Mouse (Mus musculus): ENCODE data around the gene Il10rb. TPM values are rescaled to one million over a fixed set of nuclear protein-coding genes. Genes with fewer than 3 reads are reported as not detected.
A peak's percentile ranks its signal among the peaks of the same experiment; 100 is the strongest.

Il10rb gene
- polyA plus RNA-seq, 1 experiment from 2014 or later = 9.3 TPM

GRCm38 (mm10) chr16:91378991-91379390, 27.0 kb upstream of the Il10rb start:
- Histone ChIP-seq H3K4me1 (ENCODE audit: control insufficient read depth, insufficient read depth, low read length) (no peaks in the 10 kb centered on the region), H3K9me3 (ENCODE audit: control insufficient read depth, low read length) (no peaks in the 10 kb centered on the region), H3K27ac (replicated peaks; ENCODE audit: low read depth, low read length) (peak overlapping the region; percentile 39), H3K4me2 (ENCODE audit: low read length) (no peak overlapping the region), H3K36me3 (ENCODE audit: control insufficient read depth, insufficient read depth, low read length) (0 out of 2 replicates have a peak, but pooled peaks cover 5% of the 10 kb centered on the region), H3K9ac (replicated peaks; ENCODE audit: low read length) (no peak overlapping the region), H3K27me3 (ENCODE audit: control insufficient read depth, insufficient read depth, low read length) (no peaks in the 10 kb centered on the region), H3K4me3 (replicated peaks; ENCODE audit: low read depth, low read length) (no peak overlapping the region)
- peak; percentile 19 for DNase-seq
- ATAC-seq (ENCODE audit: low FRiP score, low TSS enrichment) = peak; percentile 55; the same call in 1 of the 2 replicates
- 29% methylated on average over 9 of the region's 9 CpGs for WGBS

GRCm38 (mm10) chr16:91379412-91379811, 26.6 kb upstream of the Il10rb start:
- H3K9me3 ChIP-seq (ENCODE audit: control insufficient read depth, low read length) = no peaks in the 10 kb centered on the region
- no peak overlapping the region for H3K9ac ChIP-seq (replicated peaks; ENCODE audit: low read length)
- no peaks in the 10 kb centered on the region for H3K4me1 ChIP-seq (ENCODE audit: control insufficient read depth, insufficient read depth, low read length)
- peak overlapping the region; percentile 39 for H3K27ac ChIP-seq (replicated peaks; ENCODE audit: low read depth, low read length)
- WGBS = 52% methylated on average over 3 of the region's 3 CpGs
- no peaks in the 10 kb centered on the region for H3K27me3 ChIP-seq (ENCODE audit: control insufficient read depth, insufficient read depth, low read length)
- DNase-seq = peak; percentile 17
- no peak for ATAC-seq (ENCODE audit: low FRiP score, low TSS enrichment)
- H3K36me3 ChIP-seq (ENCODE audit: control insufficient read depth, insufficient read depth, low read length) = 0 out of 2 replicates have a peak, but pooled peaks cover 6% of the 10 kb centered on the region
- no peak overlapping the region for H3K4me3 ChIP-seq (replicated peaks; ENCODE audit: low read depth, low read length)
- no peak overlapping the region for H3K4me2 ChIP-seq (ENCODE audit: low read length)

- Histone ChIP-seq H3K9me3 (ENCODE audit: control insufficient read depth, low read length) (no peaks in the 10 kb centered on the region), H3K4me1 (ENCODE audit: control insufficient read depth, insufficient read depth, low read length) (no peaks in the 10 kb centered on the region), H3K27me3 (ENCODE audit: control insufficient read depth, insufficient read depth, low read length) (no peaks in the 10 kb centered on the region), H3K4me3 (replicated peaks; ENCODE audit: low read depth, low read length) (no peak overlapping the region), H3K9ac (replicated peaks; ENCODE audit: low read length) (no peak overlapping the region), H3K4me2 (ENCODE audit: low read length) (no peak overlapping the region), H3K36me3 (ENCODE audit: control insufficient read depth, insufficient read depth, low read length) (0 out of 2 replicates have a peak, but pooled peaks cover 6% of the 10 kb centered on the region), H3K27ac (replicated peaks; ENCODE audit: low read depth, low read length) (no peak overlapping the region)
- 85% methylated on average over 5 of the region's 5 CpGs for WGBS
- ATAC-seq (ENCODE audit: low FRiP score, low TSS enrichment) (no peak), DNase-seq (no peak)
Observed at GRCm38 (mm10) chr16:91380151-91380550, 25.8 kb upstream of the Il10rb start.

GRCm38 (mm10) chr16:91381606-91382005, 24.4 kb upstream of the Il10rb start:
- no peak overlapping the region for H3K4me2 ChIP-seq (ENCODE audit: low read length)
- ATAC-seq (ENCODE audit: low FRiP score, low TSS enrichment) = no peak
- no peak overlapping the region for H3K27ac ChIP-seq (replicated peaks; ENCODE audit: low read depth, low read length)
- H3K9me3 ChIP-seq (ENCODE audit: control insufficient read depth, low read length) = no peaks in the 10 kb centered on the region
- 83% methylated on average over 4 of the region's 4 CpGs for WGBS
- H3K4me3 ChIP-seq (replicated peaks; ENCODE audit: low read depth, low read length) = no peak overlapping the region
- DNase-seq = no peak
- H3K9ac ChIP-seq (replicated peaks; ENCODE audit: low read length) = no peak overlapping the region
- H3K36me3 ChIP-seq (ENCODE audit: control insufficient read depth, insufficient read depth, low read length) = 0 out of 2 replicates have a peak, but pooled peaks cover 8% of the 10 kb centered on the region
- H3K4me1 ChIP-seq (ENCODE audit: control insufficient read depth, insufficient read depth, low read length) = no peaks in the 10 kb centered on the region
- no peaks in the 10 kb centered on the region for H3K27me3 ChIP-seq (ENCODE audit: control insufficient read depth, insufficient read depth, low read length)

GRCm38 (mm10) chr16:91382261-91382790, 23.6 kb upstream of the Il10rb start:
- Histone ChIP-seq H3K4me1 (ENCODE audit: control insufficient read depth, insufficient read depth, low read length) (no peaks in the 10 kb centered on the region), H3K27me3 (ENCODE audit: control insufficient read depth, insufficient read depth, low read length) (no peaks in the 10 kb centered on the region), H3K36me3 (ENCODE audit: control insufficient read depth, insufficient read depth, low read length) (0 out of 2 replicates have a peak, but pooled peaks cover 9% of the 10 kb centered on the region), H3K9ac (replicated peaks; ENCODE audit: low read length) (no peak overlapping the region), H3K4me3 (replicated peaks; ENCODE audit: low read depth, low read length) (no peak overlapping the region), H3K9me3 (ENCODE audit: control insufficient read depth, low read length) (no peaks in the 10 kb centered on the region), H3K27ac (replicated peaks; ENCODE audit: low read depth, low read length) (no peak overlapping the region), H3K4me2 (ENCODE audit: low read length) (no peak overlapping the region)
- DNase-seq (no peak), ATAC-seq (ENCODE audit: low FRiP score, low TSS enrichment) (no peak)
- WGBS = 89% methylated on average over 9 of the region's 9 CpGs

GRCm38 (mm10) chr16:91384221-91384620, 21.7 kb upstream of the Il10rb start:
- ATAC-seq (ENCODE audit: low FRiP score, low TSS enrichment) (no peak), DNase-seq (no peak)
- no peak overlapping the region for H3K9ac ChIP-seq (replicated peaks; ENCODE audit: low read length)
- H3K27me3 ChIP-seq (ENCODE audit: control insufficient read depth, insufficient read depth, low read length) = no peaks in the 10 kb centered on the region
- H3K4me1 ChIP-seq (ENCODE audit: control insufficient read depth, insufficient read depth, low read length) = no peaks in the 10 kb centered on the region
- no peak overlapping the region for H3K27ac ChIP-seq (replicated peaks; ENCODE audit: low read depth, low read length)
- peaks cover 20% of the 10 kb centered on the region for H3K36me3 ChIP-seq (ENCODE audit: control insufficient read depth, insufficient read depth, low read length)
- no peak overlapping the region for H3K4me2 ChIP-seq (ENCODE audit: low read length)
- H3K4me3 ChIP-seq (replicated peaks; ENCODE audit: low read depth, low read length) = no peak overlapping the region
- WGBS = 90% methylated on average over 4 of the region's 4 CpGs
- no peaks in the 10 kb centered on the region for H3K9me3 ChIP-seq (ENCODE audit: control insufficient read depth, low read length)

- ATAC-seq (ENCODE audit: low FRiP score, low TSS enrichment) (no peak), DNase-seq (no peak)
- Histone ChIP-seq H3K9ac (replicated peaks; ENCODE audit: low read length) (no peak overlapping the region), H3K9me3 (ENCODE audit: control insufficient read depth, low read length) (no peaks in the 10 kb centered on the region), H3K4me1 (ENCODE audit: control insufficient read depth, insufficient read depth, low read length) (no peaks in the 10 kb centered on the region), H3K4me2 (ENCODE audit: low read length) (no peak overlapping the region), H3K27me3 (ENCODE audit: control insufficient read depth, insufficient read depth, low read length) (no peaks in the 10 kb centered on the region), H3K4me3 (replicated peaks; ENCODE audit: low read depth, low read length) (no peak overlapping the region), H3K27ac (replicated peaks; ENCODE audit: low read depth, low read length) (no peak overlapping the region), H3K36me3 (ENCODE audit: control insufficient read depth, insufficient read depth, low read length) (peaks cover 25% of the 10 kb centered on the region)
- WGBS = 60% methylated on average over 10 of the region's 10 CpGs
Observed at GRCm38 (mm10) chr16:91385621-91386020, 20.3 kb upstream of the Il10rb start.

- Histone ChIP-seq H3K9me3 (ENCODE audit: control insufficient read depth, low read length) (no peaks in the 10 kb centered on the region), H3K9ac (replicated peaks; ENCODE audit: low read length) (no peak overlapping the region), H3K4me3 (replicated peaks; ENCODE audit: low read depth, low read length) (no peak overlapping the region), H3K27ac (replicated peaks; ENCODE audit: low read depth, low read length) (no peak overlapping the region), H3K4me1 (ENCODE audit: control insufficient read depth, insufficient read depth, low read length) (no peaks in the 10 kb centered on the region), H3K36me3 (ENCODE audit: control insufficient read depth, insufficient read depth, low read length) (peaks cover 27% of the 10 kb centered on the region), H3K27me3 (ENCODE audit: control insufficient read depth, insufficient read depth, low read length) (no peaks in the 10 kb centered on the region), H3K4me2 (ENCODE audit: low read length) (no peak overlapping the region)
- 90% methylated on average over 10 of the region's 10 CpGs for WGBS
- no peak for DNase-seq
- ATAC-seq (ENCODE audit: low FRiP score, low TSS enrichment) = no peak
Observed at GRCm38 (mm10) chr16:91386419-91387120, 19.4 kb upstream of the Il10rb start.

- 93% methylated on average over 3 of the region's 3 CpGs for WGBS
- H3K36me3 ChIP-seq (ENCODE audit: control insufficient read depth, insufficient read depth, low read length) = peaks cover 33% of the 10 kb centered on the region
- ATAC-seq (ENCODE audit: low FRiP score, low TSS enrichment) = no peak
Observed at GRCm38 (mm10) chr16:91387121-91387486, 18.9 kb upstream of the Il10rb start.

More at GRCm38 (mm10) chr16:91387121-91387486, 18.9 kb upstream of the Il10rb start:
- no peak for DNase-seq
- H3K4me3 ChIP-seq (replicated peaks; ENCODE audit: low read depth, low read length) = no peak overlapping the region
- H3K27me3 ChIP-seq (ENCODE audit: control insufficient read depth, insufficient read depth, low read length) = no peaks in the 10 kb centered on the region
- H3K9ac ChIP-seq (replicated peaks; ENCODE audit: low read length) = no peak overlapping the region
- no peak overlapping the region for H3K27ac ChIP-seq (replicated peaks; ENCODE audit: low read depth, low read length)
- no peaks in the 10 kb centered on the region for H3K9me3 ChIP-seq (ENCODE audit: control insufficient read depth, low read length)
- H3K4me1 ChIP-seq (ENCODE audit: control insufficient read depth, insufficient read depth, low read length) = no peaks in the 10 kb centered on the region
- no peak overlapping the region for H3K4me2 ChIP-seq (ENCODE audit: low read length)

Data from midbrain, embryonic 14.5 days (tissue).